Mouse (Mus musculus) limb, embryonic 14.5 days (tissue): ENCODE data around the gene Zfp949. TPM values are rescaled to one million over a fixed set of nuclear protein-coding genes. Genes with fewer than 3 reads are reported as not detected.
A peak's percentile ranks its signal among the peaks of the same experiment; 100 is the strongest.

Experiments
- ATAC-seq: fragments of 200-750 bp; cut with Nextera tagmentation; 2 replicates; pipeline ENCODE4 v1.8.0; 2017; ENCODE audit warnings: low read depth, moderate number of reproducible peaks, moderate TSS enrichment; ENCODE audit not compliant: low FRiP score
- DNase-seq: peaks from one replicate; pipeline ENCODE4 v3.0.0-alpha.2; 2015; ENCODE audit warnings: low spot score
- H3K27ac ChIP-seq: fragments of 300-500 bp; sonication (generic); replicated peaks from 2 replicates; pipeline ENCODE4 v1.5.1; 2014; ENCODE audit warnings: low read depth, mild to moderate bottlenecking, low read length, moderate library complexity, mixed read lengths
- H3K27me3 ChIP-seq: fragments of 300-500 bp; sonication (generic); 2 replicates; pipeline ENCODE4 v1.6.1; 2014; ENCODE audit warnings: low read length, mixed read lengths; ENCODE audit not compliant: control insufficient read depth, insufficient read depth
- H3K36me3 ChIP-seq: fragments of 300-500 bp; sonication (generic); 2 replicates; pipeline ENCODE4 v1.6.1; 2014; ENCODE audit warnings: mild to moderate bottlenecking, low read length, moderate library complexity, mixed read lengths; ENCODE audit not compliant: control insufficient read depth, insufficient read depth
- H3K4me1 ChIP-seq: fragments of 300-500 bp; sonication (generic); 2 replicates; pipeline ENCODE4 v1.6.1; 2014; ENCODE audit warnings: antibody characterized with exemption, low read length, mixed read lengths; ENCODE audit not compliant: control insufficient read depth, insufficient read depth
- H3K4me2 ChIP-seq: fragments of 300-500 bp; sonication (generic); replicated peaks from 2 replicates; pipeline ENCODE4 v1.6.1; 2014; ENCODE audit warnings: low read depth, mild to moderate bottlenecking, low read length, moderate library complexity; ENCODE audit not compliant: severe bottlenecking
- H3K4me3 ChIP-seq: fragments of 300-500 bp; sonication (generic); replicated peaks from 2 replicates; pipeline ENCODE4 v1.5.1; 2014; ENCODE audit warnings: low read length
- H3K9ac ChIP-seq: fragments of 300-500 bp; sonication (generic); 2 replicates; pipeline ENCODE4 v1.6.1; 2014; ENCODE audit warnings: mild to moderate bottlenecking, low read depth, low read length, moderate library complexity; ENCODE audit not compliant: severe bottlenecking
- H3K9me3 ChIP-seq: fragments of 300-500 bp; sonication (generic); 2 replicates; pipeline ENCODE4 v1.6.1; 2016; ENCODE audit warnings: low read length; ENCODE audit not compliant: control insufficient read depth
- POLR2A ChIP-seq: fragments of 200-500 bp; IDR thresholded peaks from 2 replicates; pipeline ENCODE4 v1.8.0; 2012; ENCODE audit warnings: inconsistent platforms, mild to moderate bottlenecking, moderate library complexity, borderline replicate concordance; ENCODE audit not compliant: insufficient read depth, insufficient read length; ENCODE audit errors: extremely low read depth
- WGBS: fragments of 180-500 bp; shearing (Covaris S2); extraction: QIAGEN DNeasy Blood & Tissue Kit; methylation state at CpG from one replicate; pipeline ENCODE4 v1.1.7; 2014; 5-methylcytosine and 5-hydroxymethylcytosine counted together
- polyA plus RNA-seq, 2 experiments: library from polyadenylated mRNA; depleted of rRNA in 1 of 2; stranded (reverse) in 1 of 2; unstranded in 1 of 2; fragments of >200 nt; fragmentation: Nextera tagmentation in 1 of 2; extraction: Ambion mirVana in 1 of 2; gene quantifications; 2 replicates each; pipeline versions ENCODE4 v1.2.1 to v1.2.3; 2012 to 2014

The Zfp949 gene
- polyA plus RNA-seq, 2 experiments: 8.2 to 10.1 TPM

DNA sequence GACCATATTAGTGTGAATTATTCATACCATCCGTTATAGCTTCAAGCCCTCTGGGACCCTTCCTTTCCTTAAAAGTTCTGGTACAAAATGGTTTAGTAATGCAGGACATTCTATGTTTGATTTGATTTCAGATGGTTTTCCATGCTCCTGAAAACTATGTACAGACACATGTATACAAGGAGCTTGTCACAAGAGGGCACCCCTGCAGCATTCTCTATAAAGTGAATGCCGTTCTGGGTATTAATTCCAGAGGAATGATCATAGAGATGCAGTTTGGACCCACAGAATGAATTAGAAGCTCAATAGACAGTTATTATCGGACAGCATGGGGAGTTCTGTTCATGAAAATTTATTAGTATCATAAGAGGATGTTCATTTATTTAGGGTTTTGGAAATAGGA is 2.3 kb upstream of the Zfp949 start:
- Histone ChIP-seq H3K4me1 (peaks cover 15% of the 10 kb centered on the region), H3K36me3 (no peaks in the 10 kb centered on the region), H3K27me3 (no peaks in the 10 kb centered on the region), H3K4me2 (no peak overlapping the region), H3K4me3 (no peak overlapping the region), H3K9me3 (no peaks in the 10 kb centered on the region), H3K9ac (no peak overlapping the region), H3K27ac (no peak overlapping the region)
- WGBS: 33% methylated on average over 3 of the region's 3 CpGs
- DNase-seq (peak; percentile 55), ATAC-seq (no peak)
- no peak for TF ChIP-seq POLR2A

DNA sequence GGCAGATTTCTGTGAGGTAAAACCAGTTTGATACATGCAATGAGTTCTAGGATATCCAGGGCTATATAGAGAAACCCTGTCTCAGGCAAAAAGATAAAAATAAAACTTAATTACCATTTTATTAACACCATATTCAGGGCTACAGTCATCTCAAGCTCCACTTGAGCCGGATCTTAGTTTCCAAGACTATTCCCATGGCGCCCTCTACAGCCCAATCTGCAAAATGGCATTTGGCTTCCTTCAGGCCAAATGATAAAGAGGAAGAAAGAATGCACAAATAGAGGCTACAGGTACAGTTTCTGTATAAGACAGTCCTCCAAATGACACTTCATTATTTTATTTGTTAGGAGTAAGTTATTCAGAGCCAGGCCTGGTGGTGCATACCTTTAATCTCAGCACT is 1.7 kb upstream of the Zfp949 start:
- no peak for TF ChIP-seq POLR2A
- H3K27ac ChIP-seq: no peak overlapping the region
- no peak overlapping the region for H3K4me3 ChIP-seq
- no peak overlapping the region for H3K4me2 ChIP-seq
- ATAC-seq (no peak), DNase-seq (peak; percentile 61)
- 0 out of 2 replicates have a peak, but pooled peaks cover 2% of the 10 kb centered on the region for H3K36me3 ChIP-seq
- H3K9ac ChIP-seq: no peak overlapping the region
- 5% methylated on average over 2 of the region's 2 CpGs for WGBS
- H3K9me3 ChIP-seq: no peaks in the 10 kb centered on the region
- H3K27me3 ChIP-seq: no peaks in the 10 kb centered on the region
- H3K4me1 ChIP-seq: peaks cover 15% of the 10 kb centered on the region

DNA sequence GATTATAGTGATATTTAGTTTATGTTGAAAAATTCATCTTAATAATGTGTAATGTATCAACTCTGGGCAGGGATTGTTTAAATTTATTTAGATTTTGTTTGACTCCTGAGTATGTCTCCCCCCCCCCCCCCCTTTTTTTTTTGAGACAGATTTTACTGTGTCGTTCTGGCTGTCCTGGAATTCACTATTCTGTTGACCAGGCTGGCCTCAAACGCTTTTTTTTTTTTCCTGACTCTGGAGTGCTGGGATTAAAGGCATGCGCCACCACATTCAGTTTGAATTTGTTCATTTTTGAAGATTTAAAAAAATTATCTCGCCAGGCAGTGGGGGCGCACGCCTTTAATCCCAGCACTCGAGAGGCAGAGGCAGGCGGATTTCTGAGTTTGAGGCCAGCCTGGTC is 1.2 kb upstream of the Zfp949 start:
- H3K4me1 ChIP-seq: peaks cover 15% of the 10 kb centered on the region
- 66% methylated on average over 8 of the region's 8 CpGs for WGBS
- H3K4me3 ChIP-seq: no peak overlapping the region
- H3K9ac ChIP-seq: no peak overlapping the region
- H3K27ac ChIP-seq: no peak overlapping the region
- ATAC-seq (no peak), DNase-seq (no peak)
- TF ChIP-seq POLR2A: no peak
- no peak overlapping the region for H3K4me2 ChIP-seq
- H3K27me3 ChIP-seq: no peaks in the 10 kb centered on the region
- 0 out of 2 replicates have a peak, but pooled peaks cover 5% of the 10 kb centered on the region for H3K36me3 ChIP-seq
- H3K9me3 ChIP-seq: no peaks in the 10 kb centered on the region

DNA sequence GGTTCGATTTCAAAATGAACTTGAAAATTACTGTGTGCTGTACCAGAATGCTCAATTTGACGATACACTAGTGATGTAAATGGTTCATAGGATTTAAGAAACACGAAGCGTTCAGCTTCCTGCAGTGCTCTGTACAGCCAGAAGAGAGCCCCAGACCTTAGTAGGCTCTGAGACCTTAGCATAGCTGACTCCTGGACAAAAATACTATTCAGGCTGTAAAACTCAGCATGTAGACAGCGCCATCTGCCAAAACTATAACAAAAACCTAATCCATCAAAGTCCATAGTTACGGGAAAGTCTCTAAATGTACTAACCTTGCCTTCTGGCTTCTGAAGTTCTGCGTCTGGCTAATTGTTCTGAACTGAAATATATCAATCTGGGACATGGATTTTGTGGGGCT is 550 bp upstream of the Zfp949 start:
- 27% methylated on average over 7 of the region's 7 CpGs for WGBS
- H3K9ac ChIP-seq: no peak overlapping the region

DNA sequence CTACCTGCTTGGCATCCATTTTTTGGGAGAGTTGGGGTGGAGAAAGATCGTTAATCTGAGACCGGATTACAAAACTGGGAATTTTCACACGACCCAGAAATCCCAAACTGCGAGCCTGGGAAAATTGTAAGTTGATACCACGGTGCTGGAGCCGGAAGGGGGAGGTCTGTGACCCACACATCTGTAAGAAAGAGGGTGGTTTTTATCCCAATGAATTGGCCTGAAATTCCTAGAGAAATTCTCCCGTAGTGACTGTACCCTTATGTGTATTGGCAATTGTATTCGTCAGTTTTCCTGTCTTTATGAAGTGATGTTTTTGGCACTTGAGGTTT is 760 bp downstream of the Zfp949 start:
- Histone ChIP-seq H3K27ac (peak overlapping the region; percentile 85), H3K4me3 (peak overlapping the region; percentile 71), H3K4me2 (peak overlapping the region; percentile 58), H3K9me3 (no peaks in the 10 kb centered on the region), H3K36me3 (peaks cover 19% of the 10 kb centered on the region; the same call in 1 of the 2 replicates), H3K4me1 (peaks cover 15% of the 10 kb centered on the region), H3K27me3 (no peaks in the 10 kb centered on the region), H3K9ac (peak overlapping the region; percentile 67)
- ATAC-seq (no peak), DNase-seq (no peak)
- WGBS: 3% methylated on average over 8 of the region's 8 CpGs
- TF ChIP-seq POLR2A: no peak

More for the DNA sequence above, 550 bp upstream of the Zfp949 start:
- peaks cover 15% of the 10 kb centered on the region for H3K4me1 ChIP-seq
- H3K36me3 ChIP-seq: peaks cover 10% of the 10 kb centered on the region; the same call in 1 of the 2 replicates
- H3K27me3 ChIP-seq: no peaks in the 10 kb centered on the region
- H3K27ac ChIP-seq: 0 out of 2 replicates have a peak overlapping the region, but pooled peaks have one; percentile 22
- DNase-seq (peak; percentile 79), ATAC-seq (peak; percentile 60)
- TF ChIP-seq POLR2A: no peak
- H3K4me2 ChIP-seq: peak overlapping the region; percentile 58
- peak overlapping the region; percentile 71 for H3K4me3 ChIP-seq
- no peaks in the 10 kb centered on the region for H3K9me3 ChIP-seq

DNA sequence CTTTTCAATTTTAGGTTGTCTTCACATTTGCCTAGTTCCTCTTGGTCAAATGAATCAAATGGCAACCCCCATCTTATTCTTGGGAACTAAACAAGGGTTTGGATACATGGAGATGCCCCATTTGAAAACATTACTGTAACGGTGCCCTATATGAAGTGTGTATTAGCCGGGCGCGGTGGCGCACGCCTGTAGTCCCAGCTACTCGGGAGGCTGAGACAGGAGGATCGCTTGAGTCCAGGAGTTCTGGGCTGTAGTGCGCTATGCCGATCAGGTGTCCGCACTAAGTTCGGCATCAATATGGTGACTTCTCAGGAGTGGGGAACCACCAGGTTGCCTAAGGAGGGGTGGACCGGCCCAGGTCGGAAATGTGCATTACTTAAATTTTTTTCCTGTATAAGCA is 5.3 kb downstream of the Zfp949 start:
- ATAC-seq (no peak), DNase-seq (no peak)
- Histone ChIP-seq H3K27ac (no peak overlapping the region), H3K9me3 (no peaks in the 10 kb centered on the region), H3K27me3 (no peaks in the 10 kb centered on the region), H3K4me2 (no peak overlapping the region), H3K4me1 (peaks cover 15% of the 10 kb centered on the region), H3K36me3 (peaks cover 33% of the 10 kb centered on the region), H3K9ac (no peak overlapping the region), H3K4me3 (no peak overlapping the region)
- 96% methylated on average over 14 of the region's 14 CpGs for WGBS
- no peak for TF ChIP-seq POLR2A
